Mouse (Mus musculus): ENCODE results near the gene Rundc3a. TPM values are rescaled to one million over a fixed set of nuclear protein-coding genes. Genes with fewer than 3 reads are reported as not detected.
A peak's percentile ranks its signal among the peaks of the same experiment; 100 is the strongest.

Rundc3a gene
- polyA plus RNA-seq, 1 experiment from 2014 or later: 3.3 TPM

- H3K4me2 ChIP-seq (replicated peaks; ENCODE audit: low read depth, low read length): no peak overlapping the region
These were observed 41.9 kb downstream of the Rundc3a start for GRCm38 (mm10) chr11:102434816-102435705.

DNA sequence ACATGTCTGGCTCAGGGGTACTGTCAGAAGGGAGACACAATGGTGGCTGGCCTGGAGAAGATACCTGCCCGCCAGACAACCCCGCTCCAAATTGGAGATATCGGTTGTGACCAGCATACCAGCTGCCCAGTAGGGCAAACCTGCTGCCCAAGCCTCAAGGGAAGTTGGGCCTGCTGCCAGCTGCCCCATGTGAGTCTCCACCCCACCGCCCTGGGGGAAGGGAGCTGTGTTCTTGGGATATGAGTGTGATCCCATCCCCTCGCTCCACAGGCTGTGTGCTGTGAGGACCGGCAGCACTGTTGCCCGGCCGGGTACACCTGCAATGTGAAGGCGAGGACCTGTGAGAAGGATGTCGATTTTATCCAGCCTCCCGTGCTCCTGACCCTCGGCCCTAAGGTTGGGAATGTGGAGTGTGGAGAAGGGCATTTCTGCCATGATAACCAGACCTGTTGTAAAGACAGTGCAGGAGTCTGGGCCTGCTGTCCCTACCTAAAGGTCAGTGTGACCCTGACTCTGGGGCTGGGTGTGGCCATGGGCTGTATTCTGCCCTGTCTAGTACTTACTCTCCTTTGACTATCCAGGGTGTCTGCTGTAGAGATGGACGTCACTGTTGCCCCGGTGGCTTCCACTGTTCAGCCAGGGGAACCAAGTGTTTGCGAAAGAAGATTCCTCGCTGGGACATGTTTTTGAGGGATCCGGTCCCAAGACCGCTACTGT lies 42.7 kb downstream of the Rundc3a start:
- no peak for ATAC-seq (ENCODE audit: low FRiP score, low TSS enrichment)
- Histone ChIP-seq H3K4me3 (ENCODE audit: low read length) (no peak overlapping the region), H3K27ac (ENCODE audit: low read length) (no peak overlapping the region), H3K9ac (replicated peaks; ENCODE audit: low read length) (no peak overlapping the region), H3K9me3 (ENCODE audit: low read length) (no peaks in the 10 kb centered on the region), H3K4me2 (replicated peaks; ENCODE audit: low read depth, low read length) (no peak overlapping the region), H3K4me1 (ENCODE audit: insufficient read depth, low read length) (peaks cover 34% of the 10 kb centered on the region), H3K36me3 (ENCODE audit: insufficient read depth, low read length) (peaks cover 44% of the 10 kb centered on the region), H3K27me3 (ENCODE audit: insufficient read depth, low read length) (no peaks in the 10 kb centered on the region)
- 88% methylated on average over 18 of the region's 18 CpGs for WGBS

More at GRCm38 (mm10) chr11:102434816-102435705, 41.9 kb downstream of the Rundc3a start:
- Histone ChIP-seq H3K4me1 (ENCODE audit: insufficient read depth, low read length) (peaks cover 34% of the 10 kb centered on the region), H3K9ac (replicated peaks; ENCODE audit: low read length) (no peak overlapping the region), H3K9me3 (ENCODE audit: low read length) (no peaks in the 10 kb centered on the region), H3K27ac (ENCODE audit: low read length) (no peak overlapping the region), H3K36me3 (ENCODE audit: insufficient read depth, low read length) (peaks cover 39% of the 10 kb centered on the region), H3K27me3 (ENCODE audit: insufficient read depth, low read length) (no peaks in the 10 kb centered on the region), H3K4me3 (ENCODE audit: low read length) (no peak overlapping the region)
- WGBS: 92% methylated on average over 11 of the region's 11 CpGs
- no peak for ATAC-seq (ENCODE audit: low FRiP score, low TSS enrichment)

- H3K9me3 ChIP-seq (ENCODE audit: low read length): no peaks in the 10 kb centered on the region
- no peak for ATAC-seq (ENCODE audit: low FRiP score, low TSS enrichment)
- H3K4me1 ChIP-seq (ENCODE audit: insufficient read depth, low read length): peaks cover 30% of the 10 kb centered on the region
- H3K27ac ChIP-seq (ENCODE audit: low read length): no peak overlapping the region
- H3K4me2 ChIP-seq (replicated peaks; ENCODE audit: low read depth, low read length): no peak overlapping the region
- no peak overlapping the region for H3K9ac ChIP-seq (replicated peaks; ENCODE audit: low read length)
- peaks cover 48% of the 10 kb centered on the region for H3K36me3 ChIP-seq (ENCODE audit: insufficient read depth, low read length)
- H3K4me3 ChIP-seq (ENCODE audit: low read length): no peak overlapping the region
- H3K27me3 ChIP-seq (ENCODE audit: insufficient read depth, low read length): no peaks in the 10 kb centered on the region
- 81% methylated on average over 10 of the region's 10 CpGs for WGBS
These were observed 43.2 kb downstream of the Rundc3a start for GRCm38 (mm10) chr11:102436471-102436790.

DNA sequence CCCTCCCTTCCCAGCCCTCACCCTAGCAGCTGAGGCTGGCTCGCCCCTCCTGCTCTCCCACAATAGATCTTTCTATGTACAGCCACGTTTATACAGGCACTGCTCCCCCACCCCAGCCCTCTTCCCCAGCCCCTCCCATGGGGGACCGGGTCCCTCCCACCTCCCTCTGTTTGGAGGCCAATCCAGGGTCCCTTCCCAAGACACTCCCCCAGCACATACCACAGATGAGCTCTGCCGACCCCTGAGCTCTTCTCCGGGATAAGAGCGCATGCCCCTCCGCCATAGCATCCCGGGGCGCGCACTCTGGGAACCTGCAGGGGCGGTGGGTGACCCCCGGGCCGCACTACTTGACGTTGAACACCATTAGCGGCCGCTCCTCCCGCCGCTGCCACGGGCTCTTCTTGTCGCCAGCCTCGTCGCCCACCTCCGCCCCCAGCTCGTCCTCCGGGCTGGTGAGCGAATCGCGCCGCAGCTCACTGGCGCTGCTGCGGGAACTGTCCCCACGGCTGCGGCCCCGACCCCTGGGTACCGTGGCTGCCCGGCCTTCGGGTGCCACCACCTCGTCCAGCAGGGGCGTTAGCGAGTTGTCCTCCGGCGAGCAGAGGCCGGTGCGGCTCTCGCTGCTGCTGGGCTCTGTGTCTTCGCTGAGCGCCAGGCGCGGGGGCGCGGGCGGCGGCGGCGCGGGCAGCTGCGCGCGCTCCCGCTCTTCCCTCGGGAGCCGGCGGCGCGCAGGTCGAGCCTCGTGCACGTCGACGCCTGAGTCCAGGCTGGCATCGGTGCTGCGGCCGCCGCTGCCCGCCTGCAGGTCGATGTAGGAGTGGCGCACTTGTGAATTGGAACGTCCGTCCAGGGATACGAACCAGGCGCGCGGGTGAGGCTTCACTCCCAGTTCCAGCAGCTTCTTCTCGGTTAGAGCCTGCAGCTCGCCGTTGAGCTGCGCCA lies 44.2 kb downstream of the Rundc3a start:
- Histone ChIP-seq H3K27ac (ENCODE audit: low read length) (peak overlapping the region; percentile 53; the same call in 1 of the 2 replicates), H3K4me2 (replicated peaks; ENCODE audit: low read depth, low read length) (peak overlapping the region; percentile 96), H3K27me3 (ENCODE audit: insufficient read depth, low read length) (no peaks in the 10 kb centered on the region), H3K9me3 (ENCODE audit: low read length) (no peaks in the 10 kb centered on the region), H3K4me3 (ENCODE audit: low read length) (peak overlapping the region; percentile 52), H3K36me3 (ENCODE audit: insufficient read depth, low read length) (peaks cover 55% of the 10 kb centered on the region), H3K4me1 (ENCODE audit: insufficient read depth, low read length) (peaks cover 23% of the 10 kb centered on the region), H3K9ac (replicated peaks; ENCODE audit: low read length) (peak overlapping the region; percentile 70)
- ATAC-seq (ENCODE audit: low FRiP score, low TSS enrichment): peak; percentile 61
- 9% methylated on average over 81 of the region's 87 CpGs for WGBS

- peaks cover 20% of the 10 kb centered on the region for H3K4me1 ChIP-seq (ENCODE audit: insufficient read depth, low read length)
- WGBS: 15% methylated on average over 75 of the region's 77 CpGs
- peak; percentile 28 for ATAC-seq (ENCODE audit: low FRiP score, low TSS enrichment)
- H3K9ac ChIP-seq (replicated peaks; ENCODE audit: low read length): peak overlapping the region; percentile 70
- H3K4me3 ChIP-seq (ENCODE audit: low read length): peak overlapping the region; percentile 52
- H3K4me2 ChIP-seq (replicated peaks; ENCODE audit: low read depth, low read length): peak overlapping the region; percentile 96
- no peaks in the 10 kb centered on the region for H3K27me3 ChIP-seq (ENCODE audit: insufficient read depth, low read length)
- peaks cover 57% of the 10 kb centered on the region for H3K36me3 ChIP-seq (ENCODE audit: insufficient read depth, low read length)
- H3K27ac ChIP-seq (ENCODE audit: low read length): no peak overlapping the region; the same call in 1 of the 2 replicates
- no peaks in the 10 kb centered on the region for H3K9me3 ChIP-seq (ENCODE audit: low read length)
These were observed 45.2 kb downstream of the Rundc3a start for GRCm38 (mm10) chr11:102438212-102439092.

DNA sequence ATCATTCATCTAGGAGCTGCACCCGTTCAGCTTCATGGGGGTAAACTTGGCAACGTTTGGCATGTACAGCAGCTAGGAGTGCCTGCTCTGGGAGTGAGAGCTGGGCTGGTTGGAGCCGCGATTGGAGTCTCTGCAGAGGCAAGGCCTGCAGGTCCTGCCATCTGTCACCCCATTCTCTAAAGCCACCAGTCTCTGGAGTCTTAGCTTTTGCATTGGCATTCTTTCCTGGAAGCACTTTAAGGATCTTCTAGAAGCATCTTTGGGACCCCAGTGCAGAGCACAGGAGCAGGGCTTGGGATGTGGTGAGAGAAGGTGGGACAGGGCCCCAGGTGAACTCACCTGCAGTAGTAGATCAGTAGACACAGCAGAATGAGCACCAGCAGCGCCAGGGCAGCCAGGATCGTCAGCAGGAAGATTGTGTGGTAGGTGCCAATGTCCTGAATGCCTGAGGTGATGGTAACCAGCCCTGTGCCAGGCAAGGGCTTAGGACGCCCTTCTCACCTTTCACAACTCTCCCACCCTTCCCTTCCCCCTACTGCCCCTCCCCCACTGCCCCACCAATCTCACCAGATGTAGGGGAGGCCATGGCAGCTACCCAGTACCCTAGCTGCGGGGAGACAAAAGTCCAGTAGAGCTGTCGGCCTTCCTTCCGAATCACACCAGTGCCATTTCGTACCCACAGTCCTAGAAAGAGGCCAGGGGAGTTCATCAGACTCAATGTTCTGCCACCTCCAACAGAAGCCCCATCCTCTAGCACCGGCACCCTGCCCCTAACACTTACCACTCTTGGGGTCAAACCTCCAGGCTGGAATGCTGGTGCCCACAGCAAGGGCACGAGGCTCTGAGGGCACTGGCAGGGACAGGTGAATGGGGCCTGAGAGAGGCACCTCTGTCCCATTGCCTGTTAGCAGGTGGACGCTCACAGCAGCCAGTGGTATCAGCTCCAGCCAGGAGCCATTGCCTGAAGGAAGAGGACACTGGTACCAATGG lies 46.2 kb downstream of the Rundc3a start:
- H3K9me3 ChIP-seq (ENCODE audit: low read length): no peaks in the 10 kb centered on the region
- no peak overlapping the region for H3K4me2 ChIP-seq (replicated peaks; ENCODE audit: low read depth, low read length)

DNA sequence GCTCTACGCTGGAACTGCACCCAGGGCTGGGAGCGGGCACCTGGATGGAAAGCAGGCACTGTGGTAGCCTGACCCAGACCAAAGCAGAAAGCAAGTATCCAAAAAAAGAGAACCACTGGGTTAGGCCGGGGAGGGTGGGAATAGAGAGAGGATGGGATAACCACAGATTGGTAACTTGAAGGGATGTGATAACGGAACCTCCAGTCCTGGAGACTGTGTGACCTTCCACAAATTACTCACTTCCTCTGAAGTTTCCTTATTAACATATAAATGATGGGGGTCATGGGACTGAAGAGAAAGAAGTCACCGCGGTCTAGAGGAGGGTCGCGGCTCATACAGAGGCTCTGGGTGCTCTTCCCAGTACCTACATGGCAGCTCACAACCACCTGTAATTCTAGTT lies 47.1 kb downstream of the Rundc3a start:
- H3K9ac ChIP-seq (replicated peaks; ENCODE audit: low read length): no peak overlapping the region
- ATAC-seq (ENCODE audit: low FRiP score, low TSS enrichment): no peak
- H3K27me3 ChIP-seq (ENCODE audit: insufficient read depth, low read length): no peaks in the 10 kb centered on the region
- H3K36me3 ChIP-seq (ENCODE audit: insufficient read depth, low read length): peaks cover 49% of the 10 kb centered on the region
- no peak overlapping the region for H3K4me2 ChIP-seq (replicated peaks; ENCODE audit: low read depth, low read length)
- H3K9me3 ChIP-seq (ENCODE audit: low read length): no peaks in the 10 kb centered on the region
- peaks cover 30% of the 10 kb centered on the region for H3K4me1 ChIP-seq (ENCODE audit: insufficient read depth, low read length)
- WGBS: 84% methylated on average over 8 of the region's 8 CpGs
- H3K4me3 ChIP-seq (ENCODE audit: low read length): no peak overlapping the region
- no peak overlapping the region for H3K27ac ChIP-seq (ENCODE audit: low read length)

More for the DNA sequence above, 46.2 kb downstream of the Rundc3a start:
- Histone ChIP-seq H3K9ac (replicated peaks; ENCODE audit: low read length) (no peak overlapping the region), H3K4me3 (ENCODE audit: low read length) (no peak overlapping the region), H3K27ac (ENCODE audit: low read length) (no peak overlapping the region), H3K27me3 (ENCODE audit: insufficient read depth, low read length) (no peaks in the 10 kb centered on the region), H3K36me3 (ENCODE audit: insufficient read depth, low read length) (peaks cover 57% of the 10 kb centered on the region), H3K4me1 (ENCODE audit: insufficient read depth, low read length) (peaks cover 22% of the 10 kb centered on the region)
- ATAC-seq (ENCODE audit: low FRiP score, low TSS enrichment): no peak
- 84% methylated on average over 14 of the region's 14 CpGs for WGBS

GRCm38 (mm10) chr11:102441434-102441833 lies 48.2 kb downstream of the Rundc3a start:
- Histone ChIP-seq H3K4me1 (ENCODE audit: insufficient read depth, low read length) (peaks cover 42% of the 10 kb centered on the region), H3K36me3 (ENCODE audit: insufficient read depth, low read length) (peaks cover 38% of the 10 kb centered on the region), H3K27ac (ENCODE audit: low read length) (no peak overlapping the region), H3K9ac (replicated peaks; ENCODE audit: low read length) (no peak overlapping the region), H3K4me3 (ENCODE audit: low read length) (no peak overlapping the region), H3K4me2 (replicated peaks; ENCODE audit: low read depth, low read length) (no peak overlapping the region), H3K27me3 (ENCODE audit: insufficient read depth, low read length) (no peaks in the 10 kb centered on the region), H3K9me3 (ENCODE audit: low read length) (no peaks in the 10 kb centered on the region)
- 82% methylated on average over 3 of the region's 3 CpGs for WGBS
- ATAC-seq (ENCODE audit: low FRiP score, low TSS enrichment): no peak
